Mouse (Mus musculus) frontal cortex, postnatal 10 days (tissue): Measurements from ENCODE around the gene Zyx.

Experiments
- DNase-seq, 2 experiments: peaks; one replicate each; pipeline ENCODE4 v3.0.0; 2022; ENCODE audit warnings: low spot score in 2 of 2, mixed read lengths in 1 of 2

Zyx gene

GRCm38 (mm10) chr6:42350021-42350967, 864 bp downstream of the Zyx start:
- peak; percentile 71 to 72 for DNase-seq

GRCm38 (mm10) chr6:42350968-42351775, 1.7 kb downstream of the Zyx start:
- DNase-seq = no peak

DNA sequence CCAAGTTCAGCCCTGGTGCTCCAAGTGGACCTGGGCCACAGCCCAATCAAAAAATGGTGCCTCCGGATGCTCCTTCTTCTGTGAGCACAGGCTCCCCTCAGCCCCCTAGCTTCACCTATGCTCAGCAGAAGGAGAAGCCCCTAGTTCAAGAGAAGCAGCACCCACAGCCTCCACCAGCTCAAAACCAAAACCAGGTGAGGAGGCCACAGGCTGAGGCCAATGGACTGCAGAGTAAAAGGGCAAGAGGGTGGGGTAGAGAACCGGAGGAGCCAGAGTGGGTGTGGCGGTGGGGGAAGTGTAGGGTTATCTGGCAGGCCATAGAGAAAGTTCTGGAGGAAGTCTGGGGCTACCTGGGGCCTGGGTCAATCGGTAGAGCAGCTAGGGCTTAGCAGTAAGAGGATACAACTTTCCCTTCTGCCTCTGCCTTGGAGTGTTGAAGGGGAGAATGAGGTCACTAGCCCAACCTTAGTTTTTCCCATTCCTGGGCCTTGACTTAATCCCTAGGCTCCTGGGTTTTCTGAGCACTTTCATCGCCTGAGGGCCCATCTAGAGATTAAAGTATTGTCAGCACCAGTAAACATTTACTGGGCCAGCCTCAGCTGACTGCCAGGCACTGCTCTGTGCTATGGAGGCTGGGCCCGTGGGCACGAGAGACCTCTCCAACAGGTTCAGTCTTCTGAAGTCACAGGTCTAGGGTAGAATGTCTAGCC, 2.5 kb downstream of the Zyx start:
- DNase-seq = no peak

DNA sequence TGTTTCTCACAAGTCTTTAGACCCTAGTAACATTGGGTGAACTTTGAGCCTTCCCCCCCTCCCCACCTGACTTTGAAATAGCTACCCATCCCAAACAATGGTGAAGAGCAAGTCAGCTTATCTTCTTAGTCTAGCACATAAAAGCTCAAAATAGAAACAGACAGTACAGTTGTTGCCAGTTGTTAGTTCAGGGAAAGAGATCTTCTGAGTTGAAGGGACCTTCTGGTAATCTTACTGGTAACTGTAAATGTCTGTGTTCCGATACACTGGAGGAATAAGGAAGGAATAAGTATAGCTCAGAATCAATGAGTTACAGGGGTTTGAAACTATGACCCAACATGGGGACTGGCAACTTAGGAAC, 3.0 kb downstream of the Zyx start:
- DNase-seq = no peak

GRCm38 (mm10) chr6:42353180-42353579, 3.8 kb downstream of the Zyx start:
- DNase-seq = no peak

GRCm38 (mm10) chr6:42354076-42355019, 4.9 kb downstream of the Zyx start:
- no peak for DNase-seq

DNA sequence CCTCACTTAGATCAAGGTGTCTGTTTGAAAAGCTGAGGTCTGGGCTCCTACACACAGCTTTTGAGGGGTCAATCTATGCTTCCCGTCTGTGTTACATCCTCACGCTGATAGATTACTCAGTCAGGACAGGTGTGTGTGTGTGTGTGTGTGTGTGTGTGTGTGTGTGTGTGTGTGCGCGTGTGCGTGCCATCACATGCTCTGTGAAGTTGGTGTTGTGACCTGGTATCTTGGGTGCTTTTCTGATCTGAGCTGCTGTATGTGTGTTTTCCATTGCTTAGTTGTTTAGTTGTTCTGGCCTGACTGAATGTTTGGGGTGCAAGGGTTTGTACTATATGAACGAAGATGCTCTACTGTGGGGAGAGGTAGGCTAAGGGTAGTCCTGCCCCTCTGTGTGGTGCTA, 5.9 kb downstream of the Zyx start:
- no peak for DNase-seq

DNA sequence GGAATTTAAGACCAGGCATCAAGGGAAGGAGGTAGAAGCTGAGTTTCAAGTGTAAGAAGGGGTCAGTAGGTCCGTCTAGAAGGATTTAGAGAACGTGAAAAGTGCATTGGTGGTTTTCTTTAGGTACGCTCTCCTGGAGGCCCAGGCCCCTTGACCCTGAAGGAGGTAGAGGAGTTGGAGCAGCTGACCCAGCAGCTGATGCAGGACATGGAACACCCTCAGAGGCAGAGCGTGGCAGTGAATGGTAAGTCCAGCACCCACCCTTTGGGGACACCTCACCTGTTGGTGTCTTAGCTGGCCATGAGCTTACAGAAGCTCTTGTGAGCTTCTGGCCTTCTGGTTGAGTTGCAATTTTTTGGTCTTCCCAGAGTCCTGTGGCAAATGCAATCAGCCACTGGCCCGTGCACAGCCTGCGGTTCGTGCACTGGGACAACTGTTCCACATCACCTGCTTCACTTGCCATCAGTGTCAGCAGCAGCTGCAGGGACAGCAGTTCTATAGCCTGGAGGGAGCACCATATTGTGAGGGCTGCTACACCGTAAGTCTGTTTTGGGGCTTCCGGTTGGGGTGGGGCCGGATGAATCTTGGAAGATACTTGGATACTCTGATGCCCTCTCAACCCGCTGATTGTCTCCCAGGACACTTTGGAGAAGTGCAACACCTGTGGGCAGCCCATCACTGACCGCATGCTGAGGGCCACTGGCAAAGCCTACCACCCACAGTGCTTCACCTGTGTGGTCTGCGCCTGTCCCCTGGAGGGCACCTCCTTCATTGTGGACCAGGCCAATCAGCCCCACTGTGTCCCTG, 6.6 kb downstream of the Zyx start:
- DNase-seq = no peak

GRCm38 (mm10) chr6:42356913-42357312, 7.5 kb downstream of the Zyx start:
- DNase-seq = no peak

GRCm38 (mm10) chr6:42357901-42358300, 8.5 kb downstream of the Zyx start:
- DNase-seq = no peak

- no peak for DNase-seq
Measured at GRCm38 (mm10) chr6:42358901-42359300, 9.5 kb downstream of the Zyx start.

DNA sequence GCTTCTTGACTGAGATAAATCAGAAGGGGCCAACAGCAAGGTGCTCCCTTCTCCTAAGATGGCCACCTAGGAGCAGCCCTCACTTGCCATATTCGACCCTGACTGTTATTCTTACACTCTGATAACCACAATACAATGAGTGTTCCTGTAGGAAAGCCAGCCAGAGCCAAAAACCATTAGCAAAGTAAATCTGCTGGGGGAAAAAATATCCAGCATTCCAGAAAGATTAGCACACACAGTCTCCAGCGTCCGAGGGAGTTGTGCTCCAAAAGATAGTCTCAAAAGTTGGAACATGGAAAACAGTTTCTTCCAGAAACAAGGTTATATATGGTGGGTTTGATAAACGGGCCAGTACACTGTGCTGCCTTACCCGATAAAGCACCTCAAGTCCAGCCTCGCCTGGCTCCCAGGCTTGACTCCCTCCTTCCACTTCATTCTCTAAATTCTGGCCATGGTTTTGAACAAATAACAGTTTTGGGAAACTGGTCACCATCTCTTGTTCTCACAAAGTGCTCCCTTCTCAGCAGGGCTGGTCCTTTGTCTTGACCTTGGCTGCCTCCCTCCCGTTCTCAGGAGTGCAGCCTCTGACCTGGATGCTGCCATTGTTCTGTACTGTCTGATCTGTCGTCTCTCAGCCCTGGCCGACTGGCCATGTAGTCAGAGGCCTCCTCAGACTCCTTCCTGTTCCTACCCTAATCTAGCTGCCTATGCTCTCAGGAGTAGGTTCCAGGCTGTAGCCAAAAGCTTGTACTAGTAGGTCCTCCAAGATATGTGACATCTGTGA, 10.1 kb downstream of the Zyx start:
- no peak for DNase-seq

GRCm38 (mm10) chr6:42360231-42360840, 10.9 kb downstream of the Zyx start:
- DNase-seq = no peak

GRCm38 (mm10) chr6:42361041-42361895, 11.8 kb downstream of the Zyx start:
- no peak for DNase-seq

- no peak for DNase-seq
Measured at GRCm38 (mm10) chr6:42362074-42362473, 12.6 kb downstream of the Zyx start.

DNA sequence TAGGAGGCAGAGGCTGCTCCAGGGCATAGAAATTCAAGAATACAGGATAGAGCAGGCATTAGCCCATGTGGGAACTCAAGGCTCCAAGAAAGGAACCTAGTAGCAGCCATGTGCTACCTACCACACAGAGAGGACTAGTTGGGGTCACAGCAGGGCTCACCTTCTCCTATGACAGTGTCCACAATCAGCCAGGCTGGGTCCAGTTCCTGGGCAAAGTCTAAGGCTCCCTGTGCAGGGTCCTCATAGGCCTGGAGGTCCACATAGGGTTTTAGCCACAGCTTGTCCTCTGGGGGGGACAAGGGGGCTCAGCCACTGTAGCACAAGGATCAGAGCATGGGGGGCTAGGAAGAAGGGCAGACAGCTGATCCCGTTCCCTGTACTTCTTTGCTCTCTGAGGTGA, 13.1 kb downstream of the Zyx start:
- no peak for DNase-seq

- no peak for DNase-seq
Measured at GRCm38 (mm10) chr6:42362974-42363373, 13.5 kb downstream of the Zyx start.

DNA sequence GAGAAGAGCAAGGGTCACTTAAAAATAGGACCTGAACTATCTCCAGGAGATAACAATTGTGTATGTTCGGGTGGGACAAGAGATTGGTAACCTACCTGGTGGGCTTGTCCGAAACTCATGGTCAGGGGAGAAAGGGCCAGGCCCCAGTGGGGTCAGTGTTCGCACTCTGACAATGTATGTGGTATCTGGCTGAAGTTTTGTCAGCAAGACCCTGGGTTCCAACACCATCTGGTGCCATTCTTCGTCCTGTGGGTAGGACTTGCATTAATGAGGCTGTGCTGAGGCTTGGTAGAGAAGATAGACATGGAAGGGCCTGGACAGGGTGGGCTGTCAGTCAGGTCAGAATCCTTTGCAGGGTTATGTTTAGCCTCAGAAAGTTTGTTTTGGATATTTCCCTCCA, 14.6 kb downstream of the Zyx start:
- no peak for DNase-seq
